Mouse (Mus musculus): ENCODE measurements around the gene Lrrc3b.

Gene Lrrc3b

GRCm38 (mm10) chr14:15325872-15326271 lies 112.9 kb downstream of the Lrrc3b start:
- DNase-seq: no peak

DNA sequence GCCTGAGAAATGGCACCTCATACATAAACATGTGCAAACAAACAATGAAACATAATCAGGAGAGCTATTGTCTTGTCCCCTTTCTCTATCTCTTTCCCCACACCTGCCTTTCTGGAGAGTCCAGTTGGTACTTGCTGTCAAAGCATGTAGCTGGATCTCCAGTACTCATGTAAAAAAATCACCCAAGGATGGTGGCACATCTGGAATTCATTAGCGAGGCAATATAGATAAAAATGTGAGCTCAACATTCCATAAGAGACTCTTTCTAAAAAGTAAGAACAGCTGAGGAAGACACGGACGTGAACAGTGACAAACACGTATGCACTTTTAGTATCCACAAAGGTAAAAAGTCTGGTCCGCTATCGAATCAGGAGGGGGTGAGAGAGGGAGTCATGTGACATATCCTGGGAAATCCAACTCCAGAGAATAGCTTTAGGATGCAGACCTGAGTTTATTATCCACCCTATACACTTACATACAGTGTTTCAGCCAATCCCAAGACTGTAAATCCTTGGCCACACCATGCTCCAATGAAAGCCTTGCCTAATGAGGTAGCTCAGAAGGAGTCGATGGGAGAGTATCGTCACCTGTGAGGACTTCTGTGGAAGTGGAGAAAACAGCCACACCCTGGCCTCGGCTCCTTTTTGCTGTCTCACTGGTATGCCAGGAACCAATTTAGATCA lies 116.2 kb downstream of the Lrrc3b start:
- DNase-seq: no peak

- no peak for DNase-seq
Observed at GRCm38 (mm10) chr14:15319399-15319915, 119.3 kb downstream of the Lrrc3b start.

DNA sequence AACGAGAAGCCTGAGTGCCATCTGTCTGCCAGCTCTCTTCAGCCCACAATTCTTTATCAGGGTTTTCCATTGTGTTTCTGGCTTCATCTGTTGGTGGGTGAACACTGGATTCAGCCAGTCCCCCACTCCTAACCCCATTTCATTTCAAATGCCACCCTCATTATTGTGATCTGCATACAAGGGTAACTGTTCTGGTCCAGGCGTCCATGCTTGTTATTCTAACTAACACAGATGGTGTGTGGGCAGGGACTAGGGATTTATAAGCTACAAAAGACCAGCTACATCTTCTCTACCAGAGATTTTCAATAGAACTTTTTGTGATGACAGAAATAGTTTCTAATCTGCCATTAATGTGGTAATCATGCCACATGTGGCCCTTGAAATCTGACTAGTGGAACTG lies 130.2 kb downstream of the Lrrc3b start:
- DNase-seq: no peak

Measured in lung, postnatal 14 days (tissue).